Mouse (Mus musculus): ENCODE measurements around the gene Srbd1. TPM values are rescaled to one million over a fixed set of nuclear protein-coding genes. Genes with fewer than 3 reads are reported as not detected.

Gene Srbd1
- polyA plus RNA-seq, 1 experiment: 7.0 TPM

DNA sequence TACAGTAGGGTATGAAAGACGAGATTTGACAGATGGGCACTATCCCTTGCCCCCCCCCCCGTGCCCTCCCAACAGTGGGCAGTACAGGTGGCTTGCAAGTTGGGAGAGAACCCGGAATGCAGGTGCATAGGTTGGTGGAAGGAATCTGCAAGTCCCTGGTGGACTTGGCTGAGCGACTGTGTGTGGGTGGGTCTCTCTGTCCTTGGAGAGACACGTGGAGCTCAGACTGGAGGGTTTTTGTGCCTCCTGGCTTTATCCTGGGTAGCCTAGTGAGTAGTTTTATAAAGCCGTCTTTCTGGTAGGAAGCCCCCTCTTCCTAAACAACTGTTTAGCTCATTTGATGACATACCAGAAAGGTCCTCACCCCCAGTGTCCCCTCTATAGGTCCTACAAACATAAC is 24.1 kb upstream of the Srbd1 start:
- Histone ChIP-seq H3K4me1 (ENCODE audit: control insufficient read depth, insufficient read depth, low read length) (no peaks in the 10 kb centered on the region; the same call in 1 of the 2 replicates), H3K4me3 (ENCODE audit: insufficient read depth, low read length) (peak overlapping the region; percentile 93), H3K27ac (ENCODE audit: insufficient read depth, low read length) (peak overlapping the region; percentile 63)
- TF ChIP-seq CTCF (IDR thresholded peaks at IDR 0.05; ENCODE audit: extremely low read depth, insufficient read depth, low read length) (no peak), POLR2A (IDR thresholded peaks at IDR 0.05; ENCODE audit: extremely low read depth, insufficient read depth, low read length) (no peak)

GRCm38 (mm10) chr17:86168231-86168981 is 23.4 kb upstream of the Srbd1 start:
- Histone ChIP-seq H3K4me3 (ENCODE audit: insufficient read depth, low read length) (peak overlapping the region; percentile 93), H3K27ac (ENCODE audit: insufficient read depth, low read length) (peak overlapping the region; percentile 63), H3K4me1 (ENCODE audit: control insufficient read depth, insufficient read depth, low read length) (no peaks in the 10 kb centered on the region; the same call in 1 of the 2 replicates)
- TF ChIP-seq POLR2A (IDR thresholded peaks at IDR 0.05; ENCODE audit: extremely low read depth, insufficient read depth, low read length): 0 out of 2 replicates have a peak, but pooled peaks have one; percentile 15
- TF ChIP-seq CTCF (IDR thresholded peaks at IDR 0.05; ENCODE audit: extremely low read depth, insufficient read depth, low read length): no peak

- Histone ChIP-seq H3K4me3 (ENCODE audit: insufficient read depth, low read length) (peak within 1 kb of the TSS; percentile 93), H3K27ac (ENCODE audit: insufficient read depth, low read length) (peak within 1 kb of the TSS; percentile 93), H3K4me1 (ENCODE audit: control insufficient read depth, insufficient read depth, low read length) (no peaks in the 10 kb centered on the region; the same call in 1 of the 2 replicates)
- TF ChIP-seq CTCF (IDR thresholded peaks at IDR 0.05; ENCODE audit: extremely low read depth, insufficient read depth, low read length) (no peak), POLR2A (IDR thresholded peaks at IDR 0.05; ENCODE audit: extremely low read depth, insufficient read depth, low read length) (peak; percentile 94)
Observed at GRCm38 (mm10) chr17:86167320-86168230, 22.6 kb upstream of the Srbd1 start, which contains the start of gene Prkce. TSS of gene Prkce (plus strand) at chr17:86167785.

DNA sequence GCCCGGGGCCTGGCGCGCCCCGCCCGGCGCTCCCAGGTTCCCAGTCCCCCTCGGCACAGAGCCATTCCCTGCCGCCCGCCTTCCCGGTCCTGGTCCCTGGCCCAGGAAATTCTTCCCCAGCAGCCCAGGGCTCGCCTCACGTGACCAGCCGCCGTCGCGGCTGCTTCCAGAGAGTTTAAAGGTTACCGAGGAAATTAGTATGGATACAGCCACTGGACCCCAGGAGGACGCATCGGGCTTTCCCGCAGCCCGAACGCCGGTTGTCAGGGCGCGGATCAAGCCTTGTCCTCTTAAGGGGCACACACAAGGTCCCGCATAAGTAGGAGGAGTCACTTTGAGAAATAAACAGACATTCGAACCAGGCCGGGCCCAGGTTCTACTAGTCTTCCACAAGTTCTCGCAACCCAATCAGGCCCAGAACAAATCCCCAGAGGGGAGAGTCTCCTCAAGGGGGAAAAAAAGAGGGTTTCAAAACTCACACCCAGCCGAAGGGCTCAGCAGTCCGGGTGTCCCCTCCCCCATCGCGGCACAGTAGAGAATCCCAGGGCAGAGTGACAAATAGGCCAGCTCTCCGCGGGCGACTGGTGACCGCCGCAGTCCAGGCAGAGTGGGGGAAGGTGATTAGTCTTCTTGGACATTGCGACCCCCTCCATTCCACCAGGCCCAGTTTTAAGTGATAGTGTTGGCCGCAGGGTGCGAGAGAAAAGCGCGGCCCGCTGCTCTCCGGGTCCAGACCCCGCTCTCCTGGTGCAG is 21.8 kb upstream of the Srbd1 start:
- peak overlapping the region; percentile 93 for H3K4me3 ChIP-seq (ENCODE audit: insufficient read depth, low read length)
- H3K27ac ChIP-seq (ENCODE audit: insufficient read depth, low read length): peak overlapping the region; percentile 86
- TF ChIP-seq POLR2A (IDR thresholded peaks at IDR 0.05; ENCODE audit: extremely low read depth, insufficient read depth, low read length) (no peak), CTCF (IDR thresholded peaks at IDR 0.05; ENCODE audit: extremely low read depth, insufficient read depth, low read length) (no peak)
- no peaks in the 10 kb centered on the region; the same call in 1 of the 2 replicates for H3K4me1 ChIP-seq (ENCODE audit: control insufficient read depth, insufficient read depth, low read length)

- Histone ChIP-seq H3K4me3 (ENCODE audit: insufficient read depth, low read length) (peak overlapping the region; percentile 93), H3K4me1 (ENCODE audit: control insufficient read depth, insufficient read depth, low read length) (no peaks in the 10 kb centered on the region; the same call in 1 of the 2 replicates), H3K27ac (ENCODE audit: insufficient read depth, low read length) (no peak overlapping the region)
- TF ChIP-seq CTCF (IDR thresholded peaks at IDR 0.05; ENCODE audit: extremely low read depth, insufficient read depth, low read length) (no peak), POLR2A (IDR thresholded peaks at IDR 0.05; ENCODE audit: extremely low read depth, insufficient read depth, low read length) (no peak)
Observed at GRCm38 (mm10) chr17:86166051-86166566, 21.1 kb upstream of the Srbd1 start.

DNA sequence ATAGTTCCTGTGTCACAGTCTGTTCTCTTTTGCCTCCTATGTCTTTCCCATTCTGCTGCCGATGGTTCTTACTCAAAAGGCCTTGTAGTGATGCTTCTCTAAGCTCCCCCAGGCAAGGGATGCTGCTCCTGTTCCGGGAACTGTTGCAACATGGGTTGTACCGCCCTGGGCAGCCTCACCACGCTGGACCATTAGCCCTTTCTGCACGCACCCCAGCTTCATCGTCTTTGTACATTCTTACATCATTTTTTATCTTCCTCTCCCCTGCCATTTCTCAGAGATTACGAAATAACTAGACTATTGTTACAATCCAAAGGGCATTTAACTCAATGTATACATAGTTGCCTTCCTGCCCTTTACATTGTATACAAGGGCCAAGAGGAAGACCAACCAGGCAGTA is 19.4 kb upstream of the Srbd1 start:
- TF ChIP-seq CTCF (IDR thresholded peaks at IDR 0.05; ENCODE audit: extremely low read depth, insufficient read depth, low read length) (no peak), POLR2A (IDR thresholded peaks at IDR 0.05; ENCODE audit: extremely low read depth, insufficient read depth, low read length) (no peak)
- Histone ChIP-seq H3K27ac (ENCODE audit: insufficient read depth, low read length) (no peak overlapping the region), H3K4me3 (ENCODE audit: insufficient read depth, low read length) (no peak overlapping the region), H3K4me1 (ENCODE audit: control insufficient read depth, insufficient read depth, low read length) (no peaks in the 10 kb centered on the region)

DNA sequence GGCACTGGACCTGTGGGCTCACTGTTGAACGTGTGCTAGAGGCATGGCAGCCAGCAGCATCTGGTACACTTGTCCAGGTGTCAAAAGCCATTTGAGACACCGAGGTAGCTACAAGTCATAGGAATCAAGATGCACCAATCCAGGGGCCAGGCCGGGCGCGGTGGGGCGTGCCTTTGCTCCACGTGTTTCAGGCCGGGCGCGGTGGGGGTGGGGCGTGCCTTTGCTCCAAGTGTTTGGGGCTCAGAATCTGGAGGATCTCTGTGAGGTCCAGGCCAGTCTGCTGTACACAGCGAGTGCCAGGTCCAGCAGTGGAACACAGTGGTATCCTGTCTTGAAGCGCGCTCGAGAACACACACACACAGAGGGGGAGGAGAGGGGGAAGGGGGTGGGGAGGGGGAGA is 17.7 kb upstream of the Srbd1 start:
- TF ChIP-seq POLR2A (IDR thresholded peaks at IDR 0.05; ENCODE audit: extremely low read depth, insufficient read depth, low read length): no peak
- no peak for TF ChIP-seq CTCF (IDR thresholded peaks at IDR 0.05; ENCODE audit: extremely low read depth, insufficient read depth, low read length)
- no peak overlapping the region for H3K4me3 ChIP-seq (ENCODE audit: insufficient read depth, low read length)
- H3K4me1 ChIP-seq (ENCODE audit: control insufficient read depth, insufficient read depth, low read length): no peaks in the 10 kb centered on the region
- H3K27ac ChIP-seq (ENCODE audit: insufficient read depth, low read length): no peak overlapping the region

GRCm38 (mm10) chr17:86156999-86157398 is 12.0 kb upstream of the Srbd1 start:
- Histone ChIP-seq H3K27ac (ENCODE audit: insufficient read depth, low read length) (no peak overlapping the region), H3K4me1 (ENCODE audit: control insufficient read depth, insufficient read depth, low read length) (no peaks in the 10 kb centered on the region), H3K4me3 (ENCODE audit: insufficient read depth, low read length) (no peak overlapping the region)
- no peak for TF ChIP-seq CTCF (IDR thresholded peaks at IDR 0.05; ENCODE audit: extremely low read depth, insufficient read depth, low read length)

All from cortical plate, adult 2 months (tissue).